Mouse (Mus musculus) myocyte (in vitro differentiated cells): ENCODE measurements around the gene Epb41l5. TPM values are rescaled to one million over a fixed set of nuclear protein-coding genes. Genes with fewer than 3 reads are reported as not detected.
A peak's percentile ranks its signal among the peaks of the same experiment; 100 is the strongest.

Experiments used
- H3K27me3 ChIP-seq: one replicate; pipeline ENCODE4 v1.6.1; 2011; ENCODE audit not compliant: control insufficient read depth, insufficient read depth, insufficient read length
- H3K36me3 ChIP-seq: one replicate; pipeline ENCODE4 v1.6.1; 2011; ENCODE audit not compliant: control insufficient read depth, insufficient read depth
- H3K4me2 ChIP-seq: one replicate; pipeline ENCODE4 v1.6.1; 2011; ENCODE audit warnings: low read depth, control low read depth
- H3K4me3 ChIP-seq: one replicate; pipeline ENCODE4 v1.5.1; 2011; ENCODE audit warnings: mild to moderate bottlenecking, control low read depth, moderate library complexity
- H3K79me2 ChIP-seq: one replicate; pipeline ENCODE4 v1.6.1; 2011; ENCODE audit not compliant: control insufficient read depth, insufficient read depth
- H3ac ChIP-seq: one replicate; pipeline ENCODE4 v1.6.1; 2011; ENCODE audit not compliant: control insufficient read depth, insufficient read length
- CEBPB ChIP-seq: IDR thresholded peaks from 2 replicates; pipeline ENCODE4 v1.6.1; 2011; ENCODE audit warnings: mild to moderate bottlenecking, moderate library complexity; ENCODE audit not compliant: poor library complexity, insufficient read depth, severe bottlenecking
- E2F4 ChIP-seq: IDR thresholded peaks from one replicate; pipeline ENCODE4 v1.6.1; 2011; ENCODE audit warnings: mild to moderate bottlenecking, control low read depth, moderate library complexity; ENCODE audit not compliant: insufficient read depth
- MAX ChIP-seq: IDR thresholded peaks from one replicate; pipeline ENCODE4 v1.6.1; 2011; ENCODE audit warnings: low read depth, mild to moderate bottlenecking, control low read depth
- MYOD1 ChIP-seq, 3 experiments: IDR thresholded peaks; one replicate each; pipeline ENCODE4 v1.6.1; 2011; ENCODE audit warnings: control low read depth in 2 of 3, low read depth in 2 of 3, mild to moderate bottlenecking in 2 of 3, moderate library complexity in 1 of 3; ENCODE audit not compliant: insufficient read length in 2 of 3, control insufficient read depth in 1 of 3
- MYOG ChIP-seq, 3 experiments: IDR thresholded peaks; one replicate each; pipeline ENCODE4 v1.6.1; 2011; ENCODE audit warnings: control low read depth in 2 of 3, low read depth in 2 of 3, mild to moderate bottlenecking in 2 of 3; ENCODE audit not compliant: insufficient read length in 2 of 3, control insufficient read depth in 1 of 3, insufficient read depth in 1 of 3
- POLR2A ChIP-seq: IDR thresholded peaks from one replicate; pipeline ENCODE4 v1.6.1; 2011; ENCODE audit warnings: low read depth, mild to moderate bottlenecking, control low read depth, moderate library complexity; ENCODE audit not compliant: insufficient read length
- POLR2AphosphoS2 ChIP-seq: IDR thresholded peaks from one replicate; pipeline ENCODE4 v1.6.1; 2011; ENCODE audit warnings: low read depth, control low read depth; ENCODE audit not compliant: insufficient read length
- REST ChIP-seq: IDR thresholded peaks from one replicate; pipeline ENCODE4 v1.6.1; 2011; ENCODE audit warnings: mild to moderate bottlenecking, control low read depth, moderate library complexity; ENCODE audit not compliant: insufficient read depth, insufficient read length
- SRF ChIP-seq: IDR thresholded peaks from one replicate; pipeline ENCODE4 v1.6.1; 2011; ENCODE audit warnings: low read depth; ENCODE audit not compliant: control insufficient read depth, insufficient read length
- TCF12 ChIP-seq: IDR thresholded peaks from one replicate; pipeline ENCODE4 v1.6.1; 2011; ENCODE audit warnings: mild to moderate bottlenecking, control low read depth; ENCODE audit not compliant: poor library complexity, insufficient read depth, severe bottlenecking
- TCF3 ChIP-seq: IDR thresholded peaks from one replicate; pipeline ENCODE4 v1.6.1; 2011; ENCODE audit warnings: low read depth, control low read depth; ENCODE audit not compliant: insufficient read length
- USF1 ChIP-seq: IDR thresholded peaks from one replicate; pipeline ENCODE4 v1.6.1; 2011; ENCODE audit warnings: low read depth, mild to moderate bottlenecking, control low read depth, moderate library complexity
- polyA plus RNA-seq: library from polyadenylated mRNA; unstranded; fragments of >200 nt; fragmentation: generic; extraction: Trizol; gene quantifications from one replicate; pipeline ENCODE4 v1.2.1, GENCODE M21; 2012; ENCODE audit warnings: missing spikeins

Epb41l5 gene
- polyA plus RNA-seq, 1 experiment, result 2.1 TPM

DNA sequence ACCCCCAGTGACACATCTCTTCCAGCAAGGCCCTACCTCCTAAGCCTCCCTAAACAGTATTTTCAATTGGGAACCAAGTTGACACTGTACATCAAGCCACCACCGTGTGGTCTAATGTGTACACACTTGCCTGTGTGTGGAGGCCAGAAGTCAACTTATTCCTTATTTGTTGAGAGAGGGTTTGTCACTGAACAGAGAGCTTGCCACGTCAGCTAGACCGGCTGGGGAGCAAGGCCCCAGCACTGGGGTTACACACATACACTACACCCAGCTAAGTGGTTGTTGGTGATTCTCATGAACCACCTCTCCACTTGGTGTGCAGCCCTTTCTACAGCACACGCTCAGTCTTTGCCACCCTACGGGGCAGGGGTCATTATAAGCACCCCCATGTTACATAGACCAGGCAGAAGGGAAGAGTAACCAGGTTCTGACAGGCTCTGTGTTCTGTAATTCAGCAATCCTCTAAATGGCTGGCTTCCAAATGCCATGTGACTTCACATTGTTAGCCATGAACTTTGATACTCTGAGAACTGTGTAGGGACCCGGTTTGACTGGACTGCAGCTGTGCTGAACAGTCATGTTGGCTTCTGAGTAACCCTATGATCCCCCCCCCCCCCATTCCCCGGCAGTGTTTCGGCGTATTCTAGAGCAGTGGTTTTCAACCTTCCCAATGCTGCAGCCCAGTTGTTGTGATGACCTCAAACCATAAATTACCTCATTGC lies 107.8 kb downstream of the Epb41l5 start:
- Histone ChIP-seq H3K27me3 (no peaks in the 10 kb centered on the region), H3K4me3 (no peak overlapping the region), H3K36me3 (no peaks in the 10 kb centered on the region), H3K79me2 (no peaks in the 10 kb centered on the region), H3ac (no peak overlapping the region), H3K4me2 (peak overlapping the region; percentile 22)
- TF ChIP-seq MYOD1 (IDR thresholded peaks at IDR 0.05; ENCODE audit: control insufficient read depth in 1 of 3, insufficient read length in 2 of 3, low read depth in 2 of 3) (peak; percentile 49 to 92 (median 85)), TCF12 (peak; percentile 7), MAX (no peak), REST (no peak), MYOG (IDR thresholded peaks at IDR 0.05; ENCODE audit: control insufficient read depth in 1 of 3, insufficient read depth in 1 of 3, insufficient read length in 2 of 3, low read depth in 2 of 3) (peak in 1 of 3 experiments; percentile 50), TCF3 (no peak), USF1 (peak; percentile 72), E2F4 (no peak), POLR2A (no peak), POLR2AphosphoS2 (no peak), CEBPB (no peak), SRF (peak; percentile 8)

DNA sequence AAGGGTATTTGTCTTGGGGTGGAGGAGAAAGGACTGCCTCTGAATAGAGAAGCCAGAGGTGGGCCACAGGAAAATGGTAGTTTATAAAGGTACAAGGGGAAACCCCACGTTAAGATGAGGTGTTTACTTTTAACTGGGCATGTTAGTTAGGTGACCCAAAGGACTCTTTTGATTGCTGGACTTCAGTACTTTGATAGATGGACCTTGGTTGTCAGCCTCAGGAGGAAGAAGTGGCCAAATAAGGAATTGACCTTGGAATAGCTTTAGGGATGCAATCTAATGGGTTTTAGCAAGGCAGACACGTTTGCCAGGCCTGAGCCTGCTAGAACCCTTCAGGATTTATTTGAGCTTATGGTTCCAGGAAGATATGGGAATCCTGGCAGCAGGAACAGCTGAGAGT lies 109.5 kb downstream of the Epb41l5 start:
- Histone ChIP-seq H3K4me2 (no peak overlapping the region), H3K79me2 (no peaks in the 10 kb centered on the region), H3K27me3 (no peaks in the 10 kb centered on the region), H3K4me3 (no peak overlapping the region), H3K36me3 (no peaks in the 10 kb centered on the region), H3ac (no peak overlapping the region)
- TF ChIP-seq SRF, result peak; percentile 86
- TF ChIP-seq TCF12, result no peak

DNA sequence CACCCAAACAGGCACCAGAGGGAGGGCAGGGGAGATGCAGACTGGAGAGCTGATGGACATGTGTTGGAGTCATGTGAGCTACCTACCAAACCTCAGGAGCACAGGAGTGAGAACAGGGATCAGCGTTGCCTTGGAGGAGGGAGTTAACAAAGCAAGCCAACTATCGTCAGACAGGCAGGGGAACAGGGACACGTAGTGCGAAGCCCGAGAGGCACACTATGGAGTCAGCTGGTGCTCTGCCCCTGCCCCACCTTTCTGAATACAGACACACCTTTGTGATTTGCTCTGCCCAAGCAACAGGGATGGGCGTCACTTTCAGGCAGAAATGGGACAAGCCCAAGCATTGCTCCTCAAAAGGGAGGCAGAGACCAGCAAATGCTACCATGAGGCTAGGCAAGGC lies 111.1 kb downstream of the Epb41l5 start:
- Histone ChIP-seq H3ac (no peak overlapping the region), H3K27me3 (no peaks in the 10 kb centered on the region), H3K36me3 (no peaks in the 10 kb centered on the region), H3K79me2 (no peaks in the 10 kb centered on the region), H3K4me2 (no peak overlapping the region), H3K4me3 (no peak overlapping the region)
- TF ChIP-seq REST (no peak), POLR2A (no peak), SRF (no peak), CEBPB (no peak)

DNA sequence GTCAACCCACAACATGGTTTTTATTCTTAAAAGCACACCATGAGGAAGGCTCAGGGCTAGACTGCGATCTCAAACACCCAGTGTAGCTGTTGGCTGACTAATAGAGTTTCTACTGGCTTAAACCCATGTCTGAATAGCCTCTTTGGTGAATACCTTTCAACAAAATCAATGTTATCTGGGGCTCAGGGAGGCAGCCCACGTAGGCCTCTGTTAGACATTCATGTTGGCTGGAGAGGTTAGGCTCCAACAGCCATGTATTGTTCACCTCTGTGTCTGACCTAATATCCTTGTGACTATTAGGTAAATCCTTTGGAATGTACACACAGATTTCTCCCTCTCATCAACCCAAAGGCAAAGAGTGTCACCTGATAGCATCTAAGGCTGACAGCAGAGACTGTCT lies 112.7 kb downstream of the Epb41l5 start:
- Histone ChIP-seq H3K36me3 (no peaks in the 10 kb centered on the region), H3ac (no peak overlapping the region), H3K4me2 (no peak overlapping the region), H3K79me2 (no peaks in the 10 kb centered on the region), H3K4me3 (no peak overlapping the region), H3K27me3 (no peaks in the 10 kb centered on the region)
- TF ChIP-seq SRF (no peak), POLR2AphosphoS2 (no peak), MAX (no peak), TCF12 (no peak), USF1 (no peak), REST (no peak), E2F4 (no peak), MYOD1 (IDR thresholded peaks at IDR 0.05; ENCODE audit: control insufficient read depth in 1 of 3, insufficient read length in 2 of 3, low read depth in 2 of 3) (no peak), POLR2A (no peak), MYOG (IDR thresholded peaks at IDR 0.05; ENCODE audit: control insufficient read depth in 1 of 3, insufficient read depth in 1 of 3, insufficient read length in 2 of 3, low read depth in 2 of 3) (no peak), CEBPB (no peak), TCF3 (no peak)

DNA sequence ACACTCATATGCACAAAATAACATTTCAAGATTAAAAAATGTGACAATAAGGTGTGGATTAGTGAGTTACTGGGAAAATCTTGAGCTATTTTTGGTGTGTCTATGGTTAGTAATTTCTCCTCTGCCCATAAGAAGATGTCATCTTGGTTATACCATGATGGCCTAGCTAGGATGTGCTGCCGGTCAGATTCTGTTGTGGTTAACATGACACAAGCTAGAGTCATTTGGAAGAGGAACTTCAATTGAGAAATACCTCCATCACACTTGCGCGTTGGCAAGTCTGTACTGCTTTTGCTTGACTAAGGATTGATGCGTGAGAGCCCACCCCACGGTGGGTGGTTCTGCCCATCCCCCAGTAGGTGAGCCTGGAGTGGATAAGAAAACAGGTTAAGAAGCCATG lies 114.5 kb downstream of the Epb41l5 start:
- Histone ChIP-seq H3K4me3 (no peak overlapping the region), H3K79me2 (no peaks in the 10 kb centered on the region), H3K4me2 (no peak overlapping the region), H3K27me3 (no peaks in the 10 kb centered on the region), H3K36me3 (no peaks in the 10 kb centered on the region), H3ac (no peak overlapping the region)
- TF ChIP-seq TCF12, result no peak
- TF ChIP-seq SRF, result no peak
- TF ChIP-seq POLR2AphosphoS2, result no peak
- no peak for TF ChIP-seq TCF3
